Comparison of ENCODE assay signal across 18 mouse cellular contexts in genomic region chr5:5300290-5300689, GRCm38 (mm10).
DNase-seq lines count a peak whose midpoint lies in the region; ATAC-seq and TF ChIP-seq lines count a peak whose summit lies in the region.
"Had no signal": no experiment of that assay in that cellular context is flagged by ENCODE, and none has a peak within 500 bp of the region (broad histone marks: within the 10 kb centered on the region; RNA-seq: fewer than 3 reads in every experiment).

No protein-coding gene starts in this region.

- H3K9me3 ChIP-seq in hindbrain, embryonic 14.5 days (ENCODE audit: control insufficient read depth, low read length): no peaks in the 10 kb centered on the region
- H3K9me3 ChIP-seq in hindbrain, embryonic 11.5 days (ENCODE audit: control insufficient read depth, low read length): no peaks in the 10 kb centered on the region
- no peaks in the 10 kb centered on the region for H3K9me3 ChIP-seq in neural tube, embryonic 13.5 days
- H3K9me3 ChIP-seq in intestine, postnatal 0 days (ENCODE audit: control insufficient read depth): no peaks in the 10 kb centered on the region
- no peaks in the 10 kb centered on the region for H3K9me3 ChIP-seq in stomach, embryonic 14.5 days (ENCODE audit: control insufficient read depth, low read depth, low read length)
- H3K9me3 ChIP-seq: embryonic facial prominence, embryonic 15.5 days; heart, embryonic 15.5 days had no signal

- 45% methylated on average over 1 of the region's 1 CpGs for WGBS in hindbrain, embryonic 14.5 days
- WGBS in hindbrain, embryonic 11.5 days: 82% methylated on average over 1 of the region's 1 CpGs
- 68% methylated on average over 1 of the region's 1 CpGs for WGBS in neural tube, embryonic 13.5 days
- 19% methylated on average over 1 of the region's 1 CpGs for WGBS in intestine, postnatal 0 days
- 26% methylated on average over 1 of the region's 1 CpGs for WGBS in stomach, embryonic 14.5 days

- H3K27me3 ChIP-seq in hindbrain, embryonic 14.5 days (ENCODE audit: control insufficient read depth, insufficient read depth, low read length): no peaks in the 10 kb centered on the region
- no peaks in the 10 kb centered on the region for H3K27me3 ChIP-seq in hindbrain, embryonic 11.5 days (ENCODE audit: control insufficient read depth, insufficient read depth, low read length)
- H3K27me3 ChIP-seq in neural tube, embryonic 13.5 days: no peaks in the 10 kb centered on the region
- no peaks in the 10 kb centered on the region for H3K27me3 ChIP-seq in intestine, postnatal 0 days (replicated peaks; ENCODE audit: control insufficient read depth, insufficient read depth, low read length)
- no peaks in the 10 kb centered on the region for H3K27me3 ChIP-seq in stomach, embryonic 14.5 days (ENCODE audit: control insufficient read depth, insufficient read depth, low read length)
- H3K27me3 ChIP-seq: embryonic facial prominence, embryonic 15.5 days; heart, embryonic 15.5 days had no signal

- H3K27ac ChIP-seq in hindbrain, embryonic 14.5 days: no peak overlapping the region
- no peak overlapping the region for H3K27ac ChIP-seq in hindbrain, embryonic 11.5 days (ENCODE audit: low read depth, low read length)
- no peak overlapping the region for H3K27ac ChIP-seq in neural tube, embryonic 13.5 days (replicated peaks)
- H3K27ac ChIP-seq in intestine, postnatal 0 days (ENCODE audit: low read depth, low read length): no peak overlapping the region
- H3K27ac ChIP-seq in stomach, embryonic 14.5 days (ENCODE audit: low read length): no peak overlapping the region
- H3K27ac ChIP-seq: embryonic facial prominence, embryonic 15.5 days; gastrocnemius, adult 2 months; heart, embryonic 15.5 days; liver, embryonic 14.5 days had no signal

- no peak overlapping the region for H3K9ac ChIP-seq in hindbrain, embryonic 14.5 days
- no peak overlapping the region for H3K9ac ChIP-seq in hindbrain, embryonic 11.5 days (ENCODE audit: low read depth, low read length)
- no peak overlapping the region for H3K9ac ChIP-seq in neural tube, embryonic 13.5 days
- H3K9ac ChIP-seq in intestine, postnatal 0 days (ENCODE audit: low read depth, low read length): no peak overlapping the region
- H3K9ac ChIP-seq in stomach, embryonic 14.5 days (replicated peaks; ENCODE audit: low read depth, low read length): no peak overlapping the region
- H3K9ac ChIP-seq: embryonic facial prominence, embryonic 15.5 days; heart, embryonic 15.5 days; liver, embryonic 14.5 days had no signal

- no peak overlapping the region for H3K4me2 ChIP-seq in hindbrain, embryonic 14.5 days (replicated peaks)
- H3K4me2 ChIP-seq in hindbrain, embryonic 11.5 days (replicated peaks; ENCODE audit: low read depth, low read length): no peak overlapping the region
- no peak overlapping the region for H3K4me2 ChIP-seq in neural tube, embryonic 13.5 days
- H3K4me2 ChIP-seq in intestine, postnatal 0 days (replicated peaks; ENCODE audit: low read depth): no peak overlapping the region
- no peak overlapping the region for H3K4me2 ChIP-seq in stomach, embryonic 14.5 days (replicated peaks; ENCODE audit: low read depth, low read length)
- H3K4me2 ChIP-seq: embryonic facial prominence, embryonic 15.5 days; heart, embryonic 15.5 days had no signal

- no peaks in the 10 kb centered on the region for H3K4me1 ChIP-seq in hindbrain, embryonic 14.5 days (replicated peaks; ENCODE audit: control insufficient read depth, insufficient read depth, low read length)
- H3K4me1 ChIP-seq in hindbrain, embryonic 11.5 days (replicated peaks; ENCODE audit: control insufficient read depth, insufficient read depth, low read length): no peaks in the 10 kb centered on the region
- 0 out of 2 replicates have a peak, but pooled peaks cover 4% of the 10 kb centered on the region for H3K4me1 ChIP-seq in neural tube, embryonic 13.5 days (replicated peaks)
- no peaks in the 10 kb centered on the region for H3K4me1 ChIP-seq in intestine, postnatal 0 days (replicated peaks; ENCODE audit: control insufficient read depth, insufficient read depth, low read length)
- no peaks in the 10 kb centered on the region for H3K4me1 ChIP-seq in stomach, embryonic 14.5 days (ENCODE audit: control insufficient read depth, insufficient read depth, low read length)
- H3K4me1 ChIP-seq: embryonic facial prominence, embryonic 15.5 days had no signal

- no peaks in the 10 kb centered on the region for H3K36me3 ChIP-seq in hindbrain, embryonic 14.5 days (replicated peaks; ENCODE audit: control insufficient read depth, insufficient read depth)
- H3K36me3 ChIP-seq in hindbrain, embryonic 11.5 days (ENCODE audit: control insufficient read depth, insufficient read depth, low read length): no peaks in the 10 kb centered on the region
- no peaks in the 10 kb centered on the region for H3K36me3 ChIP-seq in neural tube, embryonic 13.5 days
- H3K36me3 ChIP-seq in intestine, postnatal 0 days (ENCODE audit: control insufficient read depth, insufficient read depth): no peaks in the 10 kb centered on the region
- no peaks in the 10 kb centered on the region for H3K36me3 ChIP-seq in stomach, embryonic 14.5 days (ENCODE audit: control insufficient read depth, insufficient read depth, low read length)
- H3K36me3 ChIP-seq: embryonic facial prominence, embryonic 15.5 days; heart, embryonic 15.5 days had no signal

- ATAC-seq in hindbrain, embryonic 14.5 days (ENCODE audit: low FRiP score): peak; percentile 10; the same call in 1 of the 2 replicates
- no peak for ATAC-seq in hindbrain, embryonic 11.5 days (ENCODE audit: low FRiP score)
- ATAC-seq in neural tube, embryonic 13.5 days (ENCODE audit: low read depth): peak; percentile 53; the same call in 1 of the 2 replicates
- peak; percentile 51; the same call in 1 of the 2 replicates for ATAC-seq in intestine, postnatal 0 days
- ATAC-seq in stomach, embryonic 14.5 days (ENCODE audit: insufficient number of reproducible peaks, insufficient read depth, low FRiP score, low read depth): peak; percentile 79
- ATAC-seq in megakaryocyte progenitor cell, adult 5-6 weeks (replicated peaks; ENCODE audit: poor library complexity): no peak
- ATAC-seq: forebrain, embryonic 14.5 days had no signal

- no peak for DNase-seq in hindbrain, embryonic 14.5 days (ENCODE audit: low spot score)
- DNase-seq in hindbrain, embryonic 11.5 days (ENCODE audit: low spot score): no peak
- no peak for DNase-seq in neural tube, embryonic 10.5 days (ENCODE audit: extremely low spot score, low spot score)
- no peak for DNase-seq in layer of hippocampus, postnatal 36 days
- DNase-seq: adrenal gland, postnatal 36 days; cerebellum, adult 9-11 months; gastrocnemius, adult 2 months; kidney, adult 8-10 months; kidney, postnatal 10 days; thymus, postnatal 14 days had no signal

- no peak for TF ChIP-seq CTCF in intestine, postnatal 0 days (IDR thresholded peaks at IDR 0.05; ENCODE audit: low read depth)

- no peak overlapping the region for H3K4me3 ChIP-seq in hindbrain, embryonic 14.5 days (replicated peaks; ENCODE audit: low read length)
- H3K4me3 ChIP-seq in hindbrain, embryonic 11.5 days (ENCODE audit: low read depth, low read length): no peak overlapping the region
- H3K4me3 ChIP-seq in neural tube, embryonic 13.5 days: no peak overlapping the region
- no peak overlapping the region for H3K4me3 ChIP-seq in intestine, postnatal 0 days (ENCODE audit: low read depth, low read length)
- H3K4me3 ChIP-seq in stomach, embryonic 14.5 days (ENCODE audit: low read depth, low read length): no peak overlapping the region
- H3K4me3 ChIP-seq: embryonic facial prominence, embryonic 15.5 days; gastrocnemius, adult 2 months; heart, embryonic 15.5 days had no signal

Comparison
In these comparisons a context has a peak if more than half of its experiments do, and no peak if none do; other contexts are left out.
1. ATAC-seq: peak in hindbrain, embryonic 14.5 days (single experiment), neural tube, embryonic 13.5 days (single experiment), intestine, postnatal 0 days (single experiment) and stomach, embryonic 14.5 days (single experiment); none in hindbrain, embryonic 11.5 days (single experiment) and megakaryocyte progenitor cell, adult 5-6 weeks (single experiment).